Mouse (Mus musculus) ES-Bruce4 (cell line): ENCODE measurements around the gene Robo2. TPM values are rescaled to one million over a fixed set of nuclear protein-coding genes. Genes with fewer than 3 reads are reported as not detected.

ENCODE experiments used
- H3K27ac ChIP-seq: 2 replicates; pipeline ENCODE4 v1.5.1; 2012; ENCODE audit warnings: low read length, inconsistent platforms; ENCODE audit not compliant: insufficient read depth
- H3K27me3 ChIP-seq: 2 replicates; pipeline ENCODE4 v1.6.1; 2012; ENCODE audit warnings: mild to moderate bottlenecking, low read length, inconsistent platforms; ENCODE audit not compliant: control insufficient read depth, poor library complexity, insufficient read depth, severe bottlenecking
- H3K36me3 ChIP-seq: 2 replicates; pipeline ENCODE4 v1.6.1; 2012; ENCODE audit warnings: inconsistent platforms, mild to moderate bottlenecking, low read length, moderate library complexity; ENCODE audit not compliant: control insufficient read depth, poor library complexity, insufficient read depth, severe bottlenecking
- H3K4me1 ChIP-seq: one replicate; pipeline ENCODE4 v1.8.1; 2011; ENCODE audit warnings: low read length; ENCODE audit not compliant: control insufficient read depth, insufficient read depth
- H3K4me3 ChIP-seq: 2 replicates; pipeline ENCODE4 v1.5.1; 2011; ENCODE audit warnings: low read depth, mild to moderate bottlenecking, low read length
- H3K9ac ChIP-seq: 2 replicates; pipeline ENCODE4 v1.6.1; 2012; ENCODE audit warnings: low read depth, mild to moderate bottlenecking, inconsistent platforms; ENCODE audit not compliant: poor library complexity, severe bottlenecking
- H3K9me3 ChIP-seq: replicated peaks from 2 replicates; pipeline ENCODE4 v1.6.1; 2012; ENCODE audit warnings: mild to moderate bottlenecking, low read length, inconsistent platforms; ENCODE audit not compliant: control insufficient read depth, poor library complexity, insufficient read depth, severe bottlenecking
- CTCF ChIP-seq: IDR thresholded peaks from one replicate; pipeline ENCODE4 v1.8.1; 2011; ENCODE audit warnings: low read depth, low read length
- EP300 ChIP-seq: IDR thresholded peaks from 2 replicates; pipeline ENCODE4 v1.6.1; 2011; ENCODE audit warnings: low read depth, low read length; ENCODE audit not compliant: insufficient read depth
- POLR2A ChIP-seq: IDR thresholded peaks from one replicate; pipeline ENCODE4 v1.8.1; 2011; ENCODE audit warnings: low read length; ENCODE audit not compliant: insufficient read depth
- polyA plus RNA-seq: library from polyadenylated mRNA; stranded (reverse); fragments of >200 nt; gene quantifications from 2 replicates; pipeline ENCODE4 v1.2.4, GENCODE M21; 2011; ENCODE audit warnings: low read depth; ENCODE audit not compliant: missing spikeins, insufficient read depth, insufficient read length

Robo2 gene
- polyA plus RNA-seq, 1 experiment = 0.91 TPM

DNA sequence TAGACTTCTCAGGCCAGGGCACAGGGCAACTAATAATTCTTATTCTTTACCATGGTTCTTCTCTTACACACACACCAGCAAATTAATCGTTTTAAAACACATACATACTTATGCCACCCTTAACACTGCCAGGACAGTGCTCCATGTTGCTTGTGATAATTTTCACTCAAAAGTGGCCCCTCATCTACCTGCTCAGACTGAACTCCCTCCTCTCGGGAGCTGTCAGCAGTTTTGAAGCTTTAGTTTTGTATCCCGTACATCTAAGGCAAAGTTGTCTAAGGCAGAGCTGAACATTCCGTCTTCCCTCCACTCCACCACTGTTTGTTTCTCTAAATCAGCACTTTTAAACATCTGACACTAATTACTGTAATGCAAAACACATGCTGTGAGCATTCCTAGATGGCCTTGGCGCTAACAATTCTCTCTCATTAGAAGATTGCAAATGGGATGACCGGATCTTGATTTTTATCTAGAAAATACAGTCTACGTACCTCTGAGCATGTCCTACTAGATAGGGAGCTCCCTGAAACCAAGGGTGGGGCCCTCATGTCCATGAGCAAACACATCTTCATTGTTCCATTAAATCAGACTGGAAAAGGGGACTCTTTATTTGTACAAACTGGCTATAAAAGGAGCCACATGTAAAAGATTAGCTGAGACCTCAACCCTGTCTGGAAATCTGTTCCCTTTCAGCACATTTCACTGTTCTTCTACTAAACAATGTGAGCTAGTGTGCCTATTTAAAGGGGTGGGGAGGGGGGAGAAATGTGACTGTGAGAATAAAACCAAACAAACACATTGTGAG is 318.4 kb downstream of the Robo2 start:
- Histone ChIP-seq H3K36me3 (no peaks in the 10 kb centered on the region), H3K27ac (no peak overlapping the region), H3K4me1 (no peaks in the 10 kb centered on the region), H3K9ac (no peak overlapping the region), H3K9me3 (no peaks in the 10 kb centered on the region), H3K27me3 (no peaks in the 10 kb centered on the region), H3K4me3 (no peak overlapping the region)
- TF ChIP-seq POLR2A (no peak), EP300 (no peak), CTCF (no peak)

GRCm38 (mm10) chr16:74089951-74090350 is 321.7 kb downstream of the Robo2 start:
- Histone ChIP-seq H3K4me3 (no peak overlapping the region), H3K27me3 (no peaks in the 10 kb centered on the region), H3K9me3 (no peaks in the 10 kb centered on the region), H3K27ac (no peak overlapping the region), H3K9ac (no peak overlapping the region), H3K36me3 (no peaks in the 10 kb centered on the region), H3K4me1 (no peaks in the 10 kb centered on the region)
- TF ChIP-seq POLR2A (no peak), EP300 (no peak), CTCF (no peak)

GRCm38 (mm10) chr16:74084188-74084587 is 327.4 kb downstream of the Robo2 start:
- TF ChIP-seq EP300 (no peak), POLR2A (no peak), CTCF (no peak)
- H3K27me3 ChIP-seq = no peaks in the 10 kb centered on the region
- no peaks in the 10 kb centered on the region for H3K9me3 ChIP-seq
- no peaks in the 10 kb centered on the region for H3K4me1 ChIP-seq
- H3K36me3 ChIP-seq = no peaks in the 10 kb centered on the region
- no peak overlapping the region for H3K4me3 ChIP-seq
- no peak overlapping the region for H3K9ac ChIP-seq
- no peak overlapping the region for H3K27ac ChIP-seq

GRCm38 (mm10) chr16:74072671-74073070 is 339.0 kb downstream of the Robo2 start:
- no peak for TF ChIP-seq EP300
- TF ChIP-seq CTCF = no peak
- TF ChIP-seq POLR2A = no peak
- H3K36me3 ChIP-seq = no peaks in the 10 kb centered on the region
- H3K27me3 ChIP-seq = no peaks in the 10 kb centered on the region
- H3K9me3 ChIP-seq = no peaks in the 10 kb centered on the region
- H3K4me1 ChIP-seq = no peaks in the 10 kb centered on the region
- H3K27ac ChIP-seq = no peak overlapping the region
- H3K4me3 ChIP-seq = no peak overlapping the region
- no peak overlapping the region for H3K9ac ChIP-seq

DNA sequence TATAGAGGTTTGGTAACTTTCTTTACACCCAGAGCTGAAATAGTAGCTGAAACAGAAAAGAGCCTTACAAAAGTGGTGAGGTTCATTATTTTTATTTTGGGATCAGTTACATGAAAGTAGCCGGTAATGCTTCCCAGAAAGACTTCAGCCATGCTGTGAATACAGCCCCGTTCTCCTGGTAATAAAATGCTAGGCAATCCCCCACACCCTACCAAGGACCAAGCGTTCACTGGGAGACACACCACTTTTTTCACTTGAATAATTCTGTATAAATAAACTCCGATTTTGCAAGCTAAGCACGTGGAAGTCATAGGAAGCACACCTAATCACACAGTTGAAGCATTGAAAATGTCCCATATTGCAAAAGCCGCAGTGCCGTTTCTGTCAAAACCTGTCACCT is 341.0 kb downstream of the Robo2 start:
- Histone ChIP-seq H3K36me3 (no peaks in the 10 kb centered on the region), H3K4me1 (no peaks in the 10 kb centered on the region), H3K27ac (no peak overlapping the region), H3K9ac (no peak overlapping the region), H3K27me3 (no peaks in the 10 kb centered on the region), H3K9me3 (no peaks in the 10 kb centered on the region), H3K4me3 (no peak overlapping the region)
- TF ChIP-seq POLR2A (no peak), EP300 (no peak), CTCF (no peak)

DNA sequence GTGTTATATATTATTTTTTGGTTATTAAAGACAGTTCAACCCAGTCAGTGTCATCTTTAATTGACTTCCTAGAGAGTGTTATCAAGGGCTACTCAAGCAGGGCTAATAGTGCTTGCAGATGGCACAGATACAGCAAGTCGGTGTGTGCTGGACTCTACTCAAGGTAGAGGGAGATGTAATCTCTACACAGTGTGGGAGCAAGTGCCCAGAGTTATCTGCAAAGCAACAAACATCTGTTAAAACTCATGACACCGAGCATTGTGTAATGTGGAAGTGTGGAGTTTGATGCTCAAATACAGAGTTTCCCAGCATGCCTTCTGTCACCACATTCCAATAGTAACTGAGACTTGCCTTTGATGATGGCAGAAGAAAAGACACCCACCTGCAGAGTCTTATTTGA is 345.7 kb downstream of the Robo2 start:
- no peaks in the 10 kb centered on the region for H3K36me3 ChIP-seq
- no peaks in the 10 kb centered on the region for H3K4me1 ChIP-seq
- H3K27ac ChIP-seq = no peak overlapping the region
- H3K4me3 ChIP-seq = no peak overlapping the region
- no peaks in the 10 kb centered on the region for H3K27me3 ChIP-seq
- no peaks in the 10 kb centered on the region for H3K9me3 ChIP-seq
- TF ChIP-seq EP300 = no peak
- TF ChIP-seq POLR2A = no peak
- TF ChIP-seq CTCF = no peak
- H3K9ac ChIP-seq = no peak overlapping the region
